Mouse (Mus musculus) cerebellum, adult 9-10 months (tissue): ENCODE data around the gene Ablim1.
A peak's percentile ranks its signal among the peaks of the same experiment; 100 is the strongest.

ENCODE experiments used
- DNase-seq: peaks from one replicate; pipeline ENCODE4 v3.0.0; 2022

The Ablim1 gene

GRCm38 (mm10) chr19:57001926-57002325 is 312.8 kb downstream of the Ablim1 start:
- peak; percentile 34 for DNase-seq

GRCm38 (mm10) chr19:57000592-57000991 is 314.1 kb downstream of the Ablim1 start:
- DNase-seq: peak; percentile 12

GRCm38 (mm10) chr19:56999781-57000180 is 314.9 kb downstream of the Ablim1 start:
- DNase-seq: peak; percentile 58

GRCm38 (mm10) chr19:56998910-56999309 is 315.8 kb downstream of the Ablim1 start:
- DNase-seq: peak; percentile 36

- DNase-seq: peak; percentile 19
Observed at GRCm38 (mm10) chr19:56998331-56998730, 316.4 kb downstream of the Ablim1 start.

- DNase-seq: peak; percentile 46
Observed at GRCm38 (mm10) chr19:56997164-56997599, 317.5 kb downstream of the Ablim1 start.

- no peak for DNase-seq
Observed at GRCm38 (mm10) chr19:56995441-56995840, 319.3 kb downstream of the Ablim1 start.

- no peak for DNase-seq
Observed at GRCm38 (mm10) chr19:56994653-56995052, 320.1 kb downstream of the Ablim1 start.

- DNase-seq: no peak
Observed at GRCm38 (mm10) chr19:56993763-56994162, 321.0 kb downstream of the Ablim1 start.

GRCm38 (mm10) chr19:56992978-56993545 is 321.7 kb downstream of the Ablim1 start:
- no peak for DNase-seq

- no peak for DNase-seq
Observed at GRCm38 (mm10) chr19:56990367-56991111, 324.2 kb downstream of the Ablim1 start.

- DNase-seq: no peak
Observed at GRCm38 (mm10) chr19:56989171-56989570, 325.5 kb downstream of the Ablim1 start.

- no peak for DNase-seq
Observed at GRCm38 (mm10) chr19:56984229-56984628, 330.5 kb downstream of the Ablim1 start.

- DNase-seq: no peak
Observed at GRCm38 (mm10) chr19:56983757-56984156, 331.0 kb downstream of the Ablim1 start.
